Mouse (Mus musculus) layer of hippocampus, adult 11-12 months (tissue): ENCODE results near the gene Deup1.
A peak's percentile ranks its signal among the peaks of the same experiment; 100 is the strongest.

ENCODE experiments used
- DNase-seq: peaks from one replicate; pipeline ENCODE4 v3.0.0; 2022; ENCODE audit warnings: low spot score

The Deup1 gene

DNA sequence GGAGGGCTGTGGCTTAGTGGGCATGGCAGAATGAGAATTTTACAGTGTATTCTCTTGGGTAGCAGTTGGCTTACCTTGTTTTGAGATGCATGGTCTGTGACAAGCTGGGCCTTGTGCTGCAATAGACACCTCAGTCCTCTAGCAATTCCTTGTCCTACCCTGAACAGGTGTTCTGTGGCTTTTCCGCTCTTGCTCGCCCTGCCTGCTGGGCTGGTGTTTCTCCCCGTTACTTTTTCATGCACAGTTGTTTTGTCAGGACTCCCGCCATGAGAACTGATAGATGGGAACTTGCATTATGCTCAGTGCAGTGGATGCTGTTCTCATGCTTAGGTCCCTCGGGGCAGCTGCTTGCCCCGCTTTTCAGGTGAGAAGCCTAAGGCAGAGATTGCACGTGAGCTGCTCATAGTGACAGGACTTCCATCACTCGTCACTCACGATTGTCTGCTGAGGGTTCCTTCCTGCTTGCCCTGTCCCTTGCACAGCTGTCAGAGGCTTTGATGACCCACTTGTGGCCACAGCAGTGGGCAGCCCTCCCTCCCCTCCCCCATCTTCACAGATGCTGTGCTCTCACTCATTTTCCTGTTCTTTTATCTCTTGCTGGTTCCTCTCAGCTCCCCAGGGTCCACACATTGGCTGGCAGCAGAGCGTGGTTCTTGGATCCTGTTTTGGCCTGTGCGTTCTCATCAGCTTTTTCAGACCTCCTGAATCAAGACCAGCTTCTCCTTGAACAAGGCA, 94.2 kb downstream of the Deup1 start:
- DNase-seq = no peak

- no peak for DNase-seq
Observed at GRCm38 (mm10) chr9:15531204-15531603, 96.5 kb downstream of the Deup1 start.

- DNase-seq = no peak
Observed at GRCm38 (mm10) chr9:15529965-15530320, 97.8 kb downstream of the Deup1 start.

GRCm38 (mm10) chr9:15529275-15529964, 98.3 kb downstream of the Deup1 start:
- DNase-seq = no peak

- no peak for DNase-seq
Observed at GRCm38 (mm10) chr9:15528368-15528767, 99.4 kb downstream of the Deup1 start.

DNA sequence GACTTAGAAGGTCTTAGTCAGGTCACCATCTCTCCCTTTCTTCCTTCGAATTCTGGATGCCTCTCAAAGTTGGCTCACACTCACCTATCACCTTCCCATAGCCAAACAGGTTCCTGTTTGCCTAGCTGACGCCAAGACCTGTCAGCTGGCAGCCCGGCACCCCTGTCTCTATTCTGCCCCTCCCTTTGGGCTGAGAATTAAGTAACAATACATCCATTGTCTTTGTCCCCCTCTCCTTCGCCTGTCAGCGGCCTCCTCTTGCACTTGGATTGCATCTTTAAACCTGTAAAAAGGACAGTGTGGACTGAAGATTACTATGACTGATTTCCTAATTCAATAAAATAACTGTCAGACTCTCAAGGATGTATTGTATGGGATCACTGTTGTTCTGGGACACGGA, 99.9 kb downstream of the Deup1 start:
- DNase-seq = no peak

DNA sequence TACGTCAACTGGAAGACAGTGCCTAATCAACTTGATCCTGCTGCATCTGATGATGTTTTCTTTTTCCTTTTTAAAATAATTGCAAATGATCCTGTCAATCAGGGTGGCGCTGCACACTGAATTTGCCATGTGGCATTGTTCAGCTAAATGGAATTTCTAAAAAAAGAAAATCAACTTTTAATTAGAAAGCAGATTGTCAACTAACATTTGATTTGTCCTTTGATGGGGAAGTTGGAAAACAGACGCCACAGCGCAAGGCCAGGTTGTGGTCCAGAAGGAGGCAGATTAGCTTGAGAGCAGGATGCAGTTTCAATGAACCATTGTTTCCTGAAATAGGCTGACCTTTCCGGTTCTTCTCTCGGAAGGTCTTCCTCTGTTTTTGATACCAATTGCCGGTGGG, 101.2 kb downstream of the Deup1 start:
- DNase-seq = peak; percentile 25

- no peak for DNase-seq
Observed at GRCm38 (mm10) chr9:15525246-15525645, 102.5 kb downstream of the Deup1 start.

DNA sequence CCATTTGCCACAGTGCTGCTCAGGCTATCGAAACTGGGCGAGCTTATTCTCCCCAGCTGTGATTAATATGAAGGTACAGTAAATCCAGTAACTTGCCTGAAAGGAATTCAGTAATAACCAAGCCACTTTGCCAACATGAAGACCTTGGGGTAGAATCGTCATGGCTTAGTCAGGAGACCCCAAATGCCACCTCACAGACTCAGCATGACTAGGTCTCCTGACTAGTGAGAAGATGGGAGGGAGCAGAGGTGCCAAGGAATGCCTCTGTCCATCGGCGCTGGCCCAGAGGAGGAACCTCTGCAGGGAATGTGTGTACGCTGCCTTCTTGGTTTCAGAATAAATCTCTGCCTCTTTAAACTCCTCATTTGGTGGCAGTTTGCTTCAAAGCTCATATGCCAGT, 104.1 kb downstream of the Deup1 start:
- no peak for DNase-seq

- no peak for DNase-seq
Observed at GRCm38 (mm10) chr9:15522887-15523286, 104.8 kb downstream of the Deup1 start.

DNA sequence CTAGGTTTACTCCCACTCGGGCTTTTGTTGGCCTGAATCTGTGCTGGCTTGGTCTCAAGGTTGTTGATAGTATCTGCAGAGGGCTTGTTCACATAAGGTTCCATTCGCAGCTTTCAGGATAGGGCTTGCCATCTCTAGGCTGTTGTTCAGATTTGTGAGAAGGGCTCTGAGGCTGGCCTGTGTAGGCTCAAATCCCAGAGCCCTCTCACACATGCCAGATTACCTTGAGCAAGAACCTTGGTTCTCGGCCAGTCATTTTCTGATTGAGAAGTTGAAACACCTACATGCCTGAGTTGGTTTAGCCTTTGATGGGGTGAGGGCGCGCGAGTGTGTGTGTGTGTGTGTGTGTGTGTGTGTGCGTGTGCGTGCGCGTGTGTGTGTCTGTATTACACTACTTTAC, 105.4 kb downstream of the Deup1 start:
- DNase-seq = no peak

GRCm38 (mm10) chr9:15517979-15518378, 109.8 kb downstream of the Deup1 start:
- no peak for DNase-seq

- DNase-seq = no peak
Observed at GRCm38 (mm10) chr9:15516007-15516406, 111.7 kb downstream of the Deup1 start.

- DNase-seq = no peak
Observed at GRCm38 (mm10) chr9:15512918-15513317, 114.8 kb downstream of the Deup1 start.

- no peak for DNase-seq
Observed at GRCm38 (mm10) chr9:15510557-15511310, 117.0 kb downstream of the Deup1 start.
